Mouse (Mus musculus): ENCODE measurements around the gene Tmem94.

Gene Tmem94

DNA sequence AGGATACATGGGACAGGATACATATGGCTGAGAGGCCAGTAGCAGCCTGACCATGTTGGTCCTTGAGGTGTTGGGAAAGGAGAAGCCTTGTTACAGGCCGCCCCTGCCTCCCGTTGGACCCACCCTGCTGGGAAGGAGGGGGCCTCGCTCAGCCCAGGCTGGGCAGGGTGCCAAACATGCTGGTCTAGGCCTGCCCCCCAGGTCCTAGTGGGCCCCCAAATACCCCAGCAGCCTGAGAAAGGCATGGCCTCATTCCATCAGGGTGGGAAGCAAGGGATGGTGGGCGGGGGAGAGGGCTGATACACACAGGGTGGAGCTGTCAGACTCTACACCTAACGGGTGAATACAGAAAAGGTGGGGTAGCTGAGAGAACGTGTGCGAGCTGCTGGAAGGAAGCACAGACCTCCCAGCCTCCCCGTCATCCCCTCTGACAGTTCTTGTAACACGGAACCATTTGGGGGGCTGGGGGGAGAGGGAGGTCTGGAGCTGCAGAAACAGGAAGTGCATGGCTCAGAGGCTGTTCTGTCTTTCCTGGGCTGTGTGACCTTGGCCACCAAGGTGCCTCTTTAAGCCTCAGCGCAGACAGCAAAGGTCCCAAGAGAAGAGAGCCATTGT lies 43.6 kb downstream of the Tmem94 start:
- no peak for DNase-seq (ENCODE audit: low spot score)

DNA sequence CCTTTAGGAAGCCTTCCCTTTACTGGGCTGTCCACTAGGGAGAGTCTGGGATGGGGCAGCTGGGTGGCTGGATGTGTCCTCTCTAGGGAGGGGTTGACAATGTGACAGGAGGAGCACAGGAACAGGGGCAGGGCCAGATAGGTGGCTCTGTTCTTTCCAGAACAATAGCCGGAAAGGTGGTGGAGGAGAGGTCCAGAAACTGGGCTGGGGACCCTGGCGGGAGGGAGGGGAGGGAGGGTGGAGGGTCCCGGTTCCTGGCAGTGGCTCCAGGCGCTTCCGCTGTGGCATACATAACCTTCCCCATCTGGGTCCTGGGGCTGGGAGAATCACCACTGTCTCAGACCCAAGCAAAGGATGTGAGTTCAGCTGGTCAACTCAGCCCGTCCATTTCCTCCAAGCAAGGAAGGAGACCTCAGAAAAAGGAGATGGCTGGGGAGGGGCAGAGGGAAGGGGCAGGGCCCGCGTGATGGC lies 44.1 kb downstream of the Tmem94 start:
- no peak for DNase-seq (ENCODE audit: low spot score)

- DNase-seq (ENCODE audit: low spot score): peak; percentile 72
These were observed 45.1 kb downstream of the Tmem94 start for GRCm38 (mm10) chr11:115810377-115810776.

DNA sequence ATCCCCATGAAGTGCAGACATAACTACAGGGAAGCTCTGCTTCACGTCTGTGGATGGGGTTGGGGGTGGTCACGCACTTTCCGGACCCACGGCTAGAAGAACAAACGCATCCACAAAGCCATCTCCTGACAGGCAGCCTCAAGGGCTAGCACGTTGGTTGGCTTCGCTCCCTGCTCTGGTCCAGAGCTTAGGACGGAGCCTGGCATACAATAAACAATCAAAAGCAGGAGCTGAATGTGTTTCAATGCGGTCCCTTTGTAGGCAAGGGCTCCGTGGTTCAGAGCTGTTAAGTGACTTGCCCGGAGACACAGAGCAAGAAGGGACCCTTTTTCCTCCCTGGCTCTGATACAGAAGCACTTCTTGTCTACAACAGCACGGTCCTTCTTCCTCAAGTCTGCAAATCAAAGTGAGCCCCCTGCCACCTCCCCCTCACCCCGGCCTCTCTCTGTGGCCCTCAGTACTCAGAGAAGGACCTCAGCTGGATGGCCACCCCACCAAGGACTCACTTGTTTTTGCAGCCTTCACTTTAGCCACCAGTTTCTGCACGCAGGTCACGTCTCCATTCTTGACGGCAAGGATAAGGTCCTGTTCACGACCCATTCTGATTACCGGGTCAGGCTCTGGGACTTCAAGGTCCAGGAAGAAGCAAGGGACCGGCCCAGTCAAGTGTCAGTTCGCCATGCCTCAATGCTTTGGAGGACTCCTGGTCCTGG lies 46.3 kb downstream of the Tmem94 start:
- DNase-seq (ENCODE audit: low spot score): no peak

DNA sequence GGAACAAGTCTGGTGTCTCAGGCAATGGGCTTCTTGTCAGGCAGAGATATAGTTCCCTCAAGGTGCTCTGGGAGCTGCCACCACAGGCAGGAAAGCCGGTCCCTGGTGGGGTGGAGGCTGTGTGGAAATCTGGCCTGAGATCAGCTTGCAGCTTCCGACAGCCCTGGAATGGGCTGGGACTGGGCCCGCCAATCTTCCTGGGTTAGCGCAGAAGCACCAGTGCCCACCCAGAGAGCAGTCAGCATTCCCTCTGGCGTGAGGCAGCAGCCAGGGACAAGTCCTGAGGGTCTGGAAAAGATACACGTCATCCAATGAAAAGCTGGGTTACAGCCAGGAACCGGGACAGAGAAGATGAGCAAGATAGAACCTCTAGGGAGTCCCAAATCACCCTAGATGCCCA lies 46.9 kb downstream of the Tmem94 start:
- DNase-seq (ENCODE audit: low spot score): no peak

- DNase-seq (ENCODE audit: low spot score): no peak
These were observed 47.5 kb downstream of the Tmem94 start for GRCm38 (mm10) chr11:115812533-115813420.

GRCm38 (mm10) chr11:115813507-115814296 lies 48.5 kb downstream of the Tmem94 start, which contains the start of gene Caskin2:
Gene Caskin2 (minus strand): TSS chr11:115813639.
- DNase-seq (ENCODE audit: low spot score): peak; percentile 96

DNA sequence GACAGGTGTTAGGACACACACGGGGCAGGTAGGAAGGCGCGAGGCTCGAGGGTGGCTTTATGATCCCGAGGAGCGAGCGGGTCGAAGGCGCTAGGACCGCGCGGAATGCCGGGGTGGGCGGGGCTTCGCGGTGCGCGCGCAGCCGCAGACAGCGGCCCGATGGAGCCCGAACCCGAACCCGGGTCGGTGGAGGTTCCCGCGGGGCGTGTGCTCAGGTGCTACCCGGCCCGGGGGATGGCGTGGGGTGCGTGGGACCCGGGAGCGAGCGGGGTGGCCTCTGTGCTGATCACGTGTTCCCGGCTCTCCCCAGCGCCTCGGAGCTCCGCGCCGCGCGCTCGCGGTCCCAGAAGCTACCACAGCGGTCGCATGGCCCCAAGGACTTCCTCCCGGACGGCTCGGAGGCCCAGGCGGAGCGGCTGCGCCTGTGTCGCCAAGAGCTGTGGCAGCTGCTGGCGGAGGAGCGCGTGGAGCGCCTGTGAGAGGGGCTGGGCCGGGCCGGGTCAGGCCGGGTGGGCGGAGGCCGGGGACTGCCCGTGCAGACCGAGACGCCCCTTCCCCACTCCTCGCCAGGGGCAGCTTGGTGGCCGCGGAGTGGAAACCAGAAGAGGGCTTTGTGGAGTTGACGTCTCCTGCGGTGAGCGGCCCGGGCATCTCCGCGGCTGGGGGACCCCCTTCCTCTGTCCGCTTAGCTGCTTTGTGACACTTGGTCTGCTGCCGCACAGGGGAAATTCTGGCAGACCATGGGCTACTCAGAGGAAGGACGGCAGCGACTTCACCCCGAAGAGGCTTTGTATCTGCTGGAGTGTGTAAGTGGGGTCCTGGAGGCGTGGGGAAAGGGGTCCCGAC lies 49.6 kb downstream of the Tmem94 start, which contains the start of gene Tsen54:
Gene Tsen54, plus strand, starts transcription at position 120 of the 846 bp plus-strand sequence.
- DNase-seq (ENCODE audit: low spot score): peak; percentile 74

GRCm38 (mm10) chr11:115817331-115817730 lies 52.1 kb downstream of the Tmem94 start:
- DNase-seq (ENCODE audit: low spot score): no peak

- no peak for DNase-seq (ENCODE audit: low spot score)
These were observed 54.8 kb downstream of the Tmem94 start for GRCm38 (mm10) chr11:115819915-115820623.

- no peak for DNase-seq (ENCODE audit: low spot score)
These were observed 55.8 kb downstream of the Tmem94 start for GRCm38 (mm10) chr11:115821001-115821400.

DNA sequence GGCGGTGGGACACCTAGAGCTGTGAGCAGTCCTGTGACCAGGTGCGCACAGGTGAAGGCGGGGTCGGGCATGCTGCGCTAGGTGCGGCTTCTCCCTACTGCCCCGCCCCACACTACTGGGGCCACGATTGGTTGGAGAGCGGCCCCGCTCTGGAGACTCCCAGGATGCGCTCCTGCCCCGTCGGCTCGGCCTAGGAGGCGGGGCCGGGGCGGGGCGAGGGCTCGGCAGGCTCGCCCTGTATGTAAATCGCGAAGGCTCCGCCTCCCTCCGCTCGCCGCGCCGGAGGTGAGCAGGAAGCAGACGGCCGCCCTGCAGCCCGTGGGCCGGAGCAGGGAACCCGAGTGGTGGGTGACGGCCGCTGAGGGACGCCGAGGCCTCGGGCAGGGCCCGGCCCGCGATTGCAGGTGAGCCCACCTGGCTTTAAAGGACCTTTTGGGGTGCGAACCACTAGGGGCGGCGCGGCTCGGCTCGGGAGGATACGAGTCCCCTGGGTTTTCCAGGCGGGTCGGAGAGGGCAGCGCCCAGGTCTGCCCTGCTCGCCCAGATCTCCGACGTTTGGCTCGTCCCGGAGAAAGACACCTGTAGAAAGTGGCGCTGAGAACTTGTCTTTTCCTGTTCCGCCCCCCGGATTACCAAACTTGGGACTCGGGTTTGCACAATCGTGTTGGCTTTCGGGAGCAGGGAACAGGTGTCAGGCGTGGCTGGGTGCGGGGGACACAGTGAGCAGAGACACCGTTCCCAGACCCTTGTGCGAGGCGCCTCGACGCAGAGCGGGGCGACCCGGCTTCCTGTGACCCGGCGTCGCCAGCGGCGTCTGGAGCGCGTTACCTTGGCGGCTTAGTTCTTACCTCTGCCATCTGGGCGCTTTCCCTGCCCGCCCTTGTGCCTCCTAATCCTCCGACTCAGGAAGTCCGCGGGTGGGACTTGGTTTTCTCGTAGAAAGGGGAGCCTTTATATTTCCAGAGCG lies 58.8 kb downstream of the Tmem94 start, which contains the start of gene Llgl2:
Gene Llgl2, plus strand, starts transcription at position 276 of the 967 bp plus-strand sequence.
- peak; percentile 86 for DNase-seq (ENCODE audit: low spot score)

DNA sequence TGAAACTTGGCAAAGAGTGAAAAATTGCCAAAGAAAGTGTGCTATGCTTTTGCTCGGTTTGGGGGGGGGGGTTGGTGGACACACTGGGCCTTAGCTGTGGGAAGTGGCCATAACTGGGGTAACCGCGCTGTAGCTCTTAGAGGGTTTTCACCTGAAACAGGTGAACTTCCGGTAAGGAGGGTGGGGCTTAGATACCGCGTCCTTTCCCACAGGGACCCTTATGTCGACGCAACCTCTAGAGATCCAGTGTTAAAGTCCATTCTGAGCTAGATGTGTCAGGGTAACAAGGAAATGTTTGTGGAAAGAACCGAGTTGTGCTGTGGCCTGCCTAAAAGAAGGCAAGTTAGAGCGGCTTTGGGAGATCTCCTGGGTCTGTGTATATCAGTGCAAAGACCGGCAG lies 59.6 kb downstream of the Tmem94 start:
- no peak for DNase-seq (ENCODE audit: low spot score)

DNA sequence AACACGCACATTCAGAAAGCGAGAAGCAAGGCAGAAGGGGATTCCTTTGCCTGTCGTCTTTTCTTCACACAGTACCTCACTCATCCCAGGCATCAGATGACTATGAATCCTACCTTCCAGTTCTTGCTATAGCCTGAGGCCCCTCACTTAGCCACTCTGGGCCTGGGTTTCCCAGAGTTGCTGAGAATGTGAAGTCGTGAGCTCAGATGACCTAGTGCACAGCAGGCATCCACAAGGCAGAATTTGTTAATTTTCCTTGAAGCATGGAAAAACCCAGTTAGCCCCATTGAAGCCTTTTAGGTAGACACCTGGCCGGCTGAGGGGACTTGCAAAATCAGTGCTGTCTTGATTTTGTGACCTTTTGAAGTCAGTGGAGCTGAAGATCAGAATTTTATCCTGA lies 61.3 kb downstream of the Tmem94 start:
- DNase-seq (ENCODE audit: low spot score): no peak

DNA sequence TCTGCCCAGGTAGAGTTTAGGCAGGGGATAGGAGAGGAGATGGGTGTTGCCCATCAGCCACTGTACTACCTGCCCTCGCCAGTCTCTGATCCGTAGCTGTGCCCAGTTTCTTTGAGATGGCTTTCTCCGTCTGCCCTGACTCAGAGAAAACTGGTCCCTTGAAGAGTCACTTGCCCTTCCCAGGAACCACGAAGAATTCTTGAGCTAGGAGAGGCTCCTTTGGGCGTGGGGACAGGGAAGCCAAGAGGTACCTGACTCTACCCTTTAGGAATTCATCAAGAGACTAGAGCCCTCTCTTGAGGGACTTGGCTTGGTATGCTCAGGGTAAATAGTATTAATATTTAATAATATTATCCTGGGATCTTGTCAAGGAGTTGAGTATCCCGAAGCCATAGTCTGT lies 62.4 kb downstream of the Tmem94 start:
- DNase-seq (ENCODE audit: low spot score): no peak

- DNase-seq (ENCODE audit: low spot score): no peak
These were observed 63.8 kb downstream of the Tmem94 start for GRCm38 (mm10) chr11:115829036-115829435.

DNA sequence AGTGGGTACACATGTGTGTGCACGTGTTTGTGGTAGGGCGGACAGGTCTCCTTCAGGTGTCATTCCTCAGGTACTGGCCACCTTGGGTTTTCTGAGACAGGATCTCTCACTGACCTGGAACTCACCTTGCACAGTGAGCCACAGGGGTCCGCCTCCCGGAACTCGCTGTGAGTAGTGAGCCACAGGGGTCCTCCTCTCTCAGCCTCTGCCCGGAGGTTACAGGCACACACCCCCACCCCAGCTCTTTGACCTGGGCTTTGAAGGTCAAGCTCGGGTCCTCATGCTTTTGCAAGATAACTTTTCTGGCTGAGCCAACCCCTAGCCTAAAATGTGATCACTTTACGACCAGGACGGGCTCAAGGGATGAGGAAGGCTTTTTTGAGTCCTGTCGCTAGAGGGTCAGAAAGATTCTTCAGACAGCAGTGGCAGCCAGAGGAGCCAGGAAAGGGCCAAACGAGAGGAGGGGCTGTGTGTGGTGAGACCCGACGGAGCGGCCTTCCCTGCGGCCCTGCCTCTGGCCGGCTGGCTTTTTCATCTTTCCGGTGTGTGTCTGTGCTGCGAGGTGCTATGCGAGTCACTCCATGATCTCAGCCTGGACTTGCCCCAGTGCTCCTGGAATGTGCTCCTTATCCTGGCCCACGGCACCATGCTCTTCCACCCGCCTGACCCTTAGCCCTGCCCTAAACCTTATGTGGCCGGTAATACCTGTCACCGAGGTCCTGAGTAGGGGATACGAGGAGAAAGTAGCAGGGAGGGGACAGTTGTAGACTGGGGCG lies 65.5 kb downstream of the Tmem94 start:
- DNase-seq (ENCODE audit: low spot score): no peak

DNA sequence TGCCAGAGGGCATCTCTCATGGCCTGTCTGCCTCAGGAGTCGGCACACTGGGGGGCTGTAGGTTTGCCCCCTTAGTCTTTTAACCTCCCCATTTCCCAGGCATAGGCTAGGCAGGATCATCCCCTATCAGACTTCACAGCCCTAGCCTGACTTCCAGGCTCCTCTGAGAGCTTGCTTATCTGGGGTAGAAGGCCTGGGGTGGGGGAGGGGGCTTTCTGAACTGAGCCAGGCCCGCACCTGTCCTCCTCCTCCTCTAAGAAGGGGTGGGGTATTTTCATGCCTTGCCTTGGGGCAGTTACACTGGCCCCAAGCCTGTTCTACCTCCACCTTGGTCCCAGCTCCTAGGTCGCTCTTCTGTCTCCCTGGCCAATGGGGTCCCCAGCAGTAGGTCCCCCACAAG lies 66.3 kb downstream of the Tmem94 start:
- no peak for DNase-seq (ENCODE audit: low spot score)

Measured in ovary, adult 18-20 months (tissue).